Mouse (Mus musculus) midbrain, embryonic 16.5 days (tissue): Measurements from ENCODE around the gene Irx3. TPM values are rescaled to one million over a fixed set of nuclear protein-coding genes. Genes with fewer than 3 reads are reported as not detected.

Source experiments
- ATAC-seq: fragments of 200-750 bp; cut with Nextera tagmentation; 2 replicates; pipeline ENCODE4 v1.8.0; 2017; ENCODE audit warnings: moderate TSS enrichment
- H3K27ac ChIP-seq: fragments of 300-500 bp; sonication (generic); 2 replicates; pipeline ENCODE4 v1.5.1; 2014; ENCODE audit warnings: mild to moderate bottlenecking, low read length, mixed read lengths
- H3K27me3 ChIP-seq: fragments of 300-500 bp; sonication (generic); 2 replicates; pipeline ENCODE4 v1.6.1; 2014; ENCODE audit warnings: low read depth, low read length, mixed read lengths; ENCODE audit not compliant: control insufficient read depth, insufficient read depth
- H3K36me3 ChIP-seq: fragments of 300-500 bp; sonication (generic); 2 replicates; pipeline ENCODE4 v1.6.1; 2014; ENCODE audit warnings: mild to moderate bottlenecking, low read length, moderate library complexity, mixed read lengths; ENCODE audit not compliant: control insufficient read depth, insufficient read depth
- H3K4me1 ChIP-seq: fragments of 300-500 bp; sonication (generic); 2 replicates; pipeline ENCODE4 v1.6.1; 2014; ENCODE audit warnings: mild to moderate bottlenecking, low read length, mixed read lengths; ENCODE audit not compliant: control insufficient read depth, insufficient read depth
- H3K4me2 ChIP-seq: fragments of 300-500 bp; sonication (generic); 2 replicates; pipeline ENCODE4 v1.6.1; 2014; ENCODE audit warnings: mild to moderate bottlenecking, low read length, mixed read lengths
- H3K4me3 ChIP-seq: fragments of 300-500 bp; sonication (generic); 2 replicates; pipeline ENCODE4 v1.5.1; 2014; ENCODE audit warnings: low read depth, mild to moderate bottlenecking, low read length, moderate library complexity, mixed read lengths
- H3K9ac ChIP-seq: fragments of 300-500 bp; sonication (generic); 2 replicates; pipeline ENCODE4 v1.6.1; 2014; ENCODE audit warnings: low read depth, low read length, mixed read lengths
- H3K9me3 ChIP-seq: fragments of 300-500 bp; sonication (generic); replicated peaks from 2 replicates; pipeline ENCODE4 v1.6.1; 2014; ENCODE audit warnings: mild to moderate bottlenecking, low read length, mixed read lengths; ENCODE audit not compliant: control insufficient read depth, poor library complexity, severe bottlenecking
- WGBS: fragments of 180-500 bp; shearing (Covaris S2); extraction: QIAGEN DNeasy Blood & Tissue Kit; methylation state at CpG from one replicate; pipeline ENCODE4 v1.1.7; 2014; 5-methylcytosine and 5-hydroxymethylcytosine counted together
- polyA plus RNA-seq: library from polyadenylated mRNA; unstranded; fragments of >200 nt; fragmentation: Nextera tagmentation; extraction: Ambion mirVana; gene quantifications from 2 replicates; pipeline ENCODE4 v1.2.1, GENCODE M21; 2015

Irx3 gene
- polyA plus RNA-seq, 1 experiment from 2014 or later = 16.9 TPM

DNA sequence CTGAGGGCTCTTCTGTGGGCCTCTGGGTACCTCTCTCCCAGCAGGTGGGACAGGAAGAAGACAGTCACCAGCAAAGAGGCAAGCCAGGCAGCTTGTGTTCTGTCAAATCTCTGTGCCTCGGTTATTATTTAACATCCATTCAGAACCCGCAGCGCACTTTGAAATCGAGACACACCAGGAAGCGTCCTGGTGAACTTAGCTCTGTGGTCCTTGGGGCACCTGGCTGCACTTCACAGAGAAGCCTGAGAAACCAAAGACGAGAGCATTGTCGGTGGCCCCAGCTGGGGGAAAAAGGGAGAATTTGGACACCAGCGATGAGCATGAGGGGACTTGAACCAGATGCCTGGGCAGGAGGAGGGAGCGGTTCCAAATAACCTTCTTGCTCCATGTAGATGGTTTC, 46.8 kb downstream of the Irx3 start:
- no peak for ATAC-seq
- Histone ChIP-seq H3K27ac (no peak overlapping the region), H3K36me3 (no peaks in the 10 kb centered on the region), H3K9ac (no peak overlapping the region), H3K4me1 (no peaks in the 10 kb centered on the region; the same call in 1 of the 2 replicates), H3K4me2 (no peak overlapping the region), H3K4me3 (no peak overlapping the region), H3K27me3 (no peaks in the 10 kb centered on the region), H3K9me3 (no peaks in the 10 kb centered on the region)
- 88% methylated on average over 9 of the region's 9 CpGs for WGBS

DNA sequence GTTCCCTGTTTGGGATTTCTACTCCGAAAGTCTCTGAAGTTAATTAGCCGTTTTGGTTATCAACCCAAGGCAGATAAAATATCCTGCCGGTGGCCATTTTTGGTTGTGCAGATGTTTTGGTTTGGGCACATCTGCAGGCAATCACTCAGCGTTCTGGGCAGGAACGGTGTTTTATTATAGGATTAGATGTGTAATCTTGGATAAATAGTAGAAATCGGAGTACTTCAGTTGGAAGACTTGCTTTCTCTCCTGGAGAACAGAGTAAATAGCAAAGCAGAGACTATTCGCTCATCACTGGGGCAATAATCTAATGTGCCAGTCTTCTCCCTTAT, 51.1 kb downstream of the Irx3 start:
- no peak for ATAC-seq
- Histone ChIP-seq H3K4me3 (no peak overlapping the region), H3K9me3 (no peaks in the 10 kb centered on the region), H3K9ac (no peak overlapping the region), H3K36me3 (no peaks in the 10 kb centered on the region), H3K27me3 (no peaks in the 10 kb centered on the region; the same call in 1 of the 2 replicates), H3K27ac (no peak overlapping the region), H3K4me1 (peaks cover 10% of the 10 kb centered on the region; the same call in 1 of the 2 replicates), H3K4me2 (no peak overlapping the region)
- WGBS = 80% methylated on average over 7 of the region's 7 CpGs

DNA sequence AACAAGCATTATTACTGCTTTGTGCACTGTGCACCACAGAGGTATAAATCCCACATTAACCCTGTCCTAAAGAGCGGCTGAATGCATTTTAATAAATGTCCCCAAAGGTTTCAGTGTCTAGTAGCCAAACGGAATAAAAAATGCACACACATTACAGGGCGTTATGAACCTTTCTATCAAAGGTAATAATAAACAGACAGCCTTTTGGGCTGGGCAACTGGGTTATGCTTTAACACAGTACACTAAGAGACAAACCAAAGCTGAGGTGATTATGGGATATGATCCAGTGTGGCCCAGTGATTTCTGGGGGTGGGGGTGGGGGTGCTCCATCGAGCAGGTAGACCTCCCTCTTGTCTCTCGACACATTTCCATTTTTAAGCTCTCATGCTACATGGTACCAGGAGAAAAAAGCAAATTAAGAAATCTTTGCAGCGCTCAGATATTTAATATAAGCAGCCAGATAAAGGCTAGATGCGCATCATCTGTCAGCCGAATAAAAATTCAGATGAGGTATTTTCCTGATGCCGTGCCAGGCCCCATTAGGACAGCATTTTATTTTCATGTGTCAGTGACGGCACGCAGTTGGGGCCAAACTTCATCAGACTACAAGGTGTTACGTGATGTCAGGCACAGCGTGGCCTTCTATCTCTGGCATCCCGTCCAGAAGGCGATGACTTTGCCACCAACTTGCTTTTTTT, 51.6 kb downstream of the Irx3 start:
- peaks cover 11% of the 10 kb centered on the region; the same call in 1 of the 2 replicates for H3K4me1 ChIP-seq
- H3K9me3 ChIP-seq = no peaks in the 10 kb centered on the region
- no peak for ATAC-seq
- no peak overlapping the region for H3K4me2 ChIP-seq
- H3K9ac ChIP-seq = no peak overlapping the region
- no peak overlapping the region for H3K27ac ChIP-seq
- 74% methylated on average over 15 of the region's 15 CpGs for WGBS
- H3K27me3 ChIP-seq = no peaks in the 10 kb centered on the region; the same call in 1 of the 2 replicates
- H3K36me3 ChIP-seq = no peaks in the 10 kb centered on the region
- H3K4me3 ChIP-seq = no peak overlapping the region

DNA sequence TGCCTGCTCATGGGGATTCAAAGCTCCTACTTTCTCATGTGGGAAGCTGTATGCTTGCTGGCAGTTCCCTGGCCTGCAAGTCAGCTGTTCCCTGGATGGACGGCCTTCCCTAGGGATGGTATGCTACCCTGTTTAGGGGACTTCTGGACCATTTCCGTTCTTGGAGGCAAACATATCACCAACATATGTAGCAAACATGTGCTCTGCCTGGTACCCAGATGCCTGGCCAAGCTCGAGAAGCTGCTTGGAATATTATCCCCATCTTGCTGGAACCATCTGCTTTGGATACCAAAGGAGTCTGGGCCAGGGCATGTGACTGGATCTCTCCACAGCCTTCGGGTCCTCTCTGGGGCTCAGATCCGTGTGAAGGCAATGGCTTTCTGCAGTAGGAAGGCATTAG, 52.5 kb downstream of the Irx3 start:
- Histone ChIP-seq H3K4me3 (no peak overlapping the region), H3K9me3 (no peaks in the 10 kb centered on the region), H3K27ac (no peak overlapping the region), H3K27me3 (no peaks in the 10 kb centered on the region; the same call in 1 of the 2 replicates), H3K9ac (no peak overlapping the region), H3K36me3 (no peaks in the 10 kb centered on the region), H3K4me1 (peaks cover 11% of the 10 kb centered on the region; the same call in 1 of the 2 replicates), H3K4me2 (no peak overlapping the region)
- no peak for ATAC-seq
- WGBS = 71% methylated on average over 5 of the region's 5 CpGs
